Mouse (Mus musculus) E14TG2a.4 (cell line): ENCODE results near the gene Ak7.

Experiments used
- CTCF ChIP-seq: conservative IDR thresholded peaks from 2 replicates; pipeline ENCODE4 v1.5.1; 2014; ENCODE audit warnings: low read length
- NANOG ChIP-seq: IDR thresholded peaks from 2 replicates; pipeline ENCODE4 v1.6.1; 2014; ENCODE audit warnings: borderline replicate concordance, low read length, mixed read lengths
- POU5F1 ChIP-seq: IDR thresholded peaks from 2 replicates; pipeline ENCODE4 v1.6.1; 2014; ENCODE audit warnings: low read length, borderline replicate concordance

- TF ChIP-seq CTCF (no peak), POU5F1 (no peak), NANOG (no peak)
These were observed 48.0 kb downstream of the Ak7 start for GRCm38 (mm10) chr12:105753813-105754212.
